Mouse (Mus musculus) spleen, adult 2 months (tissue): ENCODE results near the gene Plin5.

Experiments used
- CTCF ChIP-seq: fragments of 200-500 bp; IDR thresholded peaks from 2 replicates; pipeline ENCODE4 v1.5.1; 2011; ENCODE audit warnings: mild to moderate bottlenecking, inconsistent platforms; ENCODE audit not compliant: insufficient read depth, insufficient read length, insufficient replicate concordance; ENCODE audit errors: extremely low read depth
- POLR2A ChIP-seq: fragments of 200-500 bp; IDR thresholded peaks from 2 replicates; pipeline ENCODE4 v1.6.1; 2011; ENCODE audit warnings: low read depth, low read length, inconsistent platforms

GRCm38 (mm10) chr17:56108334-56109044 is 8.9 kb downstream of the Plin5 start:
- no peak for TF ChIP-seq CTCF
- TF ChIP-seq POLR2A = no peak
